Mouse (Mus musculus) intestine, postnatal 0 days (tissue): ENCODE measurements around the gene Cnih2. TPM values are rescaled to one million over a fixed set of nuclear protein-coding genes. Genes with fewer than 3 reads are reported as not detected.

Source experiments
- ATAC-seq: fragments of 200-750 bp; cut with Nextera tagmentation; 2 replicates; pipeline ENCODE4 v1.8.0; 2017; ENCODE audit warnings: mild to moderate bottlenecking, moderate TSS enrichment, moderate library complexity
- H3K27ac ChIP-seq: fragments of 300-500 bp; sonication (generic); 2 replicates; pipeline ENCODE4 v1.5.1; 2014; ENCODE audit warnings: mild to moderate bottlenecking, low read depth, low read length, moderate library complexity
- H3K27me3 ChIP-seq: fragments of 300-500 bp; sonication (generic); replicated peaks from 2 replicates; pipeline ENCODE4 v1.6.1; 2014; ENCODE audit warnings: low read length, mixed read lengths; ENCODE audit not compliant: control insufficient read depth, insufficient read depth
- H3K36me3 ChIP-seq: fragments of 300-500 bp; sonication (generic); 2 replicates; pipeline ENCODE4 v1.6.1; 2014; ENCODE audit warnings: mild to moderate bottlenecking, moderate library complexity; ENCODE audit not compliant: control insufficient read depth, insufficient read depth
- H3K4me1 ChIP-seq: fragments of 300-500 bp; sonication (generic); replicated peaks from 2 replicates; pipeline ENCODE4 v1.6.1; 2014; ENCODE audit warnings: antibody characterized with exemption, low read length, mixed read lengths; ENCODE audit not compliant: control insufficient read depth, insufficient read depth
- H3K4me2 ChIP-seq: fragments of 300-500 bp; sonication (generic); replicated peaks from 2 replicates; pipeline ENCODE4 v1.6.1; 2014; ENCODE audit warnings: low read depth, mild to moderate bottlenecking, moderate library complexity
- H3K4me3 ChIP-seq: fragments of 300-500 bp; sonication (generic); 2 replicates; pipeline ENCODE4 v1.5.1; 2014; ENCODE audit warnings: low read depth, low read length
- H3K9ac ChIP-seq: fragments of 300-500 bp; sonication (generic); 2 replicates; pipeline ENCODE4 v1.6.1; 2014; ENCODE audit warnings: mild to moderate bottlenecking, low read depth, low read length
- H3K9me3 ChIP-seq: fragments of 300-500 bp; sonication (generic); 2 replicates; pipeline ENCODE4 v1.6.1; 2016; ENCODE audit warnings: mixed run types; ENCODE audit not compliant: control insufficient read depth
- CTCF ChIP-seq: sonication (generic); IDR thresholded peaks from 2 replicates; pipeline ENCODE4 v1.5.1; 2016; ENCODE audit warnings: low read depth, mild to moderate bottlenecking, control low read depth, antibody characterized with exemption, moderate library complexity
- WGBS: fragments of 180-500 bp; shearing (Covaris S2); extraction: QIAGEN DNeasy Blood & Tissue Kit; methylation state at CpG from one replicate; pipeline ENCODE4 v1.1.7; 2014; 5-methylcytosine and 5-hydroxymethylcytosine counted together
- polyA plus RNA-seq: library from polyadenylated mRNA; unstranded; fragments of >200 nt; fragmentation: Nextera tagmentation; extraction: Ambion mirVana; gene quantifications from 2 replicates; pipeline ENCODE4 v1.2.1, GENCODE M21; 2015

The Cnih2 gene
- polyA plus RNA-seq, 1 experiment from 2014 or later: 5.6 TPM

GRCm38 (mm10) chr19:5095887-5096474, 2.3 kb downstream of the Cnih2 start:
- 14% methylated on average over 9 of the region's 9 CpGs for WGBS
- no peak overlapping the region for H3K27ac ChIP-seq
- H3K36me3 ChIP-seq: peaks cover 46% of the 10 kb centered on the region
- H3K9ac ChIP-seq: no peak overlapping the region
- TF ChIP-seq CTCF: no peak
- H3K9me3 ChIP-seq: no peaks in the 10 kb centered on the region
- H3K4me1 ChIP-seq: peaks cover 9% of the 10 kb centered on the region
- H3K4me3 ChIP-seq: no peak overlapping the region
- H3K27me3 ChIP-seq: 0 out of 2 replicates have a peak, but pooled peaks cover 3% of the 10 kb centered on the region
- no peak overlapping the region for H3K4me2 ChIP-seq
- ATAC-seq: no peak

DNA sequence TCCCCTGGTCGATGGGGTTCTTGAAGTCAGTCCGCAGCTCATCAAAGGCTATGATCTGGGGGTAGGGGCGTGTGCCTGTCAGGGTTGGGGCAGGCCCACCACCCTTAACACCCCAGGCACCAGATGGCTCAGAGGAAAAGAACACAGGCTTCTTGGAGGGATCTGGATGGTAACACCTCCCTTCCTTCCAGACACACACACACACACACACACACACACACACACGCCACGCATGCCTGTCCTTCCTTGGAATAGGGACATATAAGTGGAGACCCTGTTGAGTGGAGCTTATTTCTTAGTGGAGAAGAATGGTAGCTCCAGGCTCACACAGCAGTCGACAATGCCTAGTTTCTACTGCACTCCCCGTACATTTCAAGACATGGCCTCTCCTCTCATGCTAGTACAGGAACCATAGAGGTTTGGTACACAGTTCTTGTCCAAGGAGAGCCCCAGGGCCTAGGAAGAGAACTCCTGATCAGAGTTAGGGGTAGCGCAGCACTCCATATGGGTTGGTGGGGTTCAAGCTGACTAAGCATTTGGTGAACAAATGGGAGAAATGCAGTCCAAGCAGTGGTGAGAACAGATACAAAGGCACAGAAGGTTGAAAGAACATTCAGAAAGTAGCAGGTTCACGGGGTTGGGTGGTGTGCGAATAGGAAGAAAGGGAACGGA, 3.4 kb downstream of the Cnih2 start:
- Histone ChIP-seq H3K4me3 (no peak overlapping the region), H3K27ac (no peak overlapping the region), H3K9ac (no peak overlapping the region), H3K9me3 (no peaks in the 10 kb centered on the region), H3K27me3 (0 out of 2 replicates have a peak, but pooled peaks cover 3% of the 10 kb centered on the region), H3K36me3 (peaks cover 42% of the 10 kb centered on the region), H3K4me2 (no peak overlapping the region), H3K4me1 (peaks cover 9% of the 10 kb centered on the region)
- 45% methylated on average over 11 of the region's 11 CpGs for WGBS
- no peak for ATAC-seq
- TF ChIP-seq CTCF: no peak

- WGBS: under 1% methylated on average over 21 of the region's 21 CpGs
- TF ChIP-seq CTCF: peak; percentile 94
- no peak overlapping the region for H3K4me2 ChIP-seq
Measured at GRCm38 (mm10) chr19:5094243-5094632, 4.1 kb downstream of the Cnih2 start.

DNA sequence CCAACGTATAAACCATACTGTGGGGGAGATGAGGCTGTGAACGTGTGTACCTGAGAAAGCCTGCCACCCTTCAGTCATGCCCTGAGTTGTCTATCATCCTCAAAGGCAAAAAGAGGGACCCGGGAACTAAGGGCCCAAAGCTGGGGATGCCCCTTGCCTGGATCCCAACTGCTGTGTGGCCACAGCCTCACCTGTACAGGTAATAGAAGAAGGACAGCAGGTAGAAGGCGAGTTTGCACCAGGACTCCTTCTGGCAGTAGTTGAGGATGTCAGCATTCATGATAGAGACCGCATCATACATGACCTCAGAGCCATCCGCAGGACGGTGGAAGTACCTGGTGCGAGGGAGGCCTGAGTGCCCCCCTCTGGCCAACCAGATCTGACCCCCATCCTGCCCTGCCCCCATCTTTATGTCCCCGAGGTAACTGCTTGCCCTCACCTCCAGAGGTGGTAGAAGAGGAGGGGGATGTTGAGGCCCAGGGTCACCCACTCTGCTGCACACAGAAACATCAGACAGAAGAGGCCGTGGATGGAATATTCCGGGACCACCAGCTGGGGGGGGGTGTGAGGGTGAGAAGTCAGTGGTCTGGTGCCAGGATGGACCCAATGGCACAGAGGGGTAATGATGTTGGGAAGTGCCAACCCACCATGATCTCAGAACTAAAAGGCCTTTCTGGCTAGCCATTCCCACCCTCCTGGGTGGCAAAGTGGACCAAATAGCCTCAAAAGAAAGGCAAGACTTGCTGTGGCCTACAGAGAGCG, 4.7 kb downstream of the Cnih2 start:
- Histone ChIP-seq H3K4me3 (no peak overlapping the region), H3K9me3 (no peaks in the 10 kb centered on the region), H3K9ac (no peak overlapping the region), H3K36me3 (peaks cover 39% of the 10 kb centered on the region), H3K4me1 (peaks cover 12% of the 10 kb centered on the region), H3K4me2 (no peak overlapping the region), H3K27me3 (0 out of 2 replicates have a peak, but pooled peaks cover 3% of the 10 kb centered on the region), H3K27ac (no peak overlapping the region)
- ATAC-seq: no peak
- no peak for TF ChIP-seq CTCF
- 73% methylated on average over 12 of the region's 12 CpGs for WGBS

More at GRCm38 (mm10) chr19:5094243-5094632, 4.1 kb downstream of the Cnih2 start:
- Histone ChIP-seq H3K9ac (no peak overlapping the region), H3K4me3 (no peak overlapping the region), H3K27ac (no peak overlapping the region), H3K36me3 (peaks cover 41% of the 10 kb centered on the region), H3K27me3 (0 out of 2 replicates have a peak, but pooled peaks cover 3% of the 10 kb centered on the region), H3K4me1 (peaks cover 11% of the 10 kb centered on the region), H3K9me3 (no peaks in the 10 kb centered on the region)
- ATAC-seq: peak; percentile 33

DNA sequence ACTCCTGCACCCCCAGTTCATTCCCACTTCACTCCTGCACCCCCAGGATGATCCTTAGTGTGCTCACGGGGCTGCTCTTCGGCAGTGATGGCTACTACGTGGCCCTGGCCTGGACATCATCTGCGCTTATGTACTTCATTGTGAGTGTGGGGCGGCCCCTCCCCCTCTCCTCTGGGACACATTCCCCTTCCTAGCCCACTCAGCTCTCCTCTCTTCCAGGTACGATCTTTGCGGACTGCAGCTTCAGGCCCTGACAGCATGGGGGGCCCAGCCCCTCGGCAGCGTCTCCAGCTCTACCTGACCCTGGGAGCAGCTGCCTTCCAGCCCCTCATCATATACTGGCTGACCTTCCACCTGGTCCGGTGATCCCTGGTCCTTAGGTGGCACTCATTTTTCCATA, 6.2 kb downstream of the Cnih2 start:
- Histone ChIP-seq H3K4me1 (peaks cover 8% of the 10 kb centered on the region; the same call in 1 of the 2 replicates), H3K36me3 (peaks cover 39% of the 10 kb centered on the region), H3K4me3 (no peak overlapping the region), H3K27me3 (no peaks in the 10 kb centered on the region), H3K27ac (no peak overlapping the region), H3K4me2 (no peak overlapping the region), H3K9ac (no peak overlapping the region), H3K9me3 (no peaks in the 10 kb centered on the region)
- WGBS: 92% methylated on average over 10 of the region's 10 CpGs
- no peak for TF ChIP-seq CTCF
- no peak for ATAC-seq

DNA sequence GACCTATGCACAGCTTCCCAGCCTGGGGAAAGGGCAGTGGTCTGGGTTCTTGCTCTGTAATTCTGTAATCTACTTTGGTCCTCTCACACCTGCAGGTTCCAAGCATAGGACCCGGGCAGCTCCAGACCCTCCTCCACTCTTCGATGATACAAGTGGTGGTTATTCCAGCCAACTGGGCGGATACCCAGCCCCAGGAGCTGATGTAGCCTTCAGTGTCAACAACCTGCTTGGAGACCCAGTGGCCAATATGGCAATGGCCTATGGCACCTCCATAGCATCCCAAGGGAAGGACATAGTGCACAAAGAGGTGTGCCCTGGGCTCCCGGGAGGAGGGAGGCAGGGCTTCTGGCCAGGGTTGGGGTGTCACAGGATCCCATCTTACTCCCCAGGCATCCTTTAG, 9.0 kb downstream of the Cnih2 start:
- H3K36me3 ChIP-seq: peaks cover 39% of the 10 kb centered on the region
- peak overlapping the region; percentile 95; the same call in 1 of the 2 replicates for H3K27ac ChIP-seq
- H3K4me2 ChIP-seq: peak overlapping the region; percentile 81
- peaks cover 8% of the 10 kb centered on the region; the same call in 1 of the 2 replicates for H3K4me1 ChIP-seq
- peaks cover 21% of the 10 kb centered on the region for H3K27me3 ChIP-seq
- TF ChIP-seq CTCF: no peak
- 87% methylated on average over 4 of the region's 4 CpGs for WGBS
- no peak for ATAC-seq
- H3K9ac ChIP-seq: peak overlapping the region; percentile 78
- H3K4me3 ChIP-seq: peak overlapping the region; percentile 91
- H3K9me3 ChIP-seq: no peaks in the 10 kb centered on the region
